Mouse (Mus musculus) adrenal gland, adult (tissue): ENCODE results near the gene Ubtd1.

Experiments
- DNase-seq, 2 experiments: peaks; one replicate each; pipeline ENCODE4 v3.0.0; 2022 to 2023; ENCODE audit warnings: low spot score in 1 of 2; ENCODE audit not compliant: inconsistent age in 2 of 2

The Ubtd1 gene

DNA sequence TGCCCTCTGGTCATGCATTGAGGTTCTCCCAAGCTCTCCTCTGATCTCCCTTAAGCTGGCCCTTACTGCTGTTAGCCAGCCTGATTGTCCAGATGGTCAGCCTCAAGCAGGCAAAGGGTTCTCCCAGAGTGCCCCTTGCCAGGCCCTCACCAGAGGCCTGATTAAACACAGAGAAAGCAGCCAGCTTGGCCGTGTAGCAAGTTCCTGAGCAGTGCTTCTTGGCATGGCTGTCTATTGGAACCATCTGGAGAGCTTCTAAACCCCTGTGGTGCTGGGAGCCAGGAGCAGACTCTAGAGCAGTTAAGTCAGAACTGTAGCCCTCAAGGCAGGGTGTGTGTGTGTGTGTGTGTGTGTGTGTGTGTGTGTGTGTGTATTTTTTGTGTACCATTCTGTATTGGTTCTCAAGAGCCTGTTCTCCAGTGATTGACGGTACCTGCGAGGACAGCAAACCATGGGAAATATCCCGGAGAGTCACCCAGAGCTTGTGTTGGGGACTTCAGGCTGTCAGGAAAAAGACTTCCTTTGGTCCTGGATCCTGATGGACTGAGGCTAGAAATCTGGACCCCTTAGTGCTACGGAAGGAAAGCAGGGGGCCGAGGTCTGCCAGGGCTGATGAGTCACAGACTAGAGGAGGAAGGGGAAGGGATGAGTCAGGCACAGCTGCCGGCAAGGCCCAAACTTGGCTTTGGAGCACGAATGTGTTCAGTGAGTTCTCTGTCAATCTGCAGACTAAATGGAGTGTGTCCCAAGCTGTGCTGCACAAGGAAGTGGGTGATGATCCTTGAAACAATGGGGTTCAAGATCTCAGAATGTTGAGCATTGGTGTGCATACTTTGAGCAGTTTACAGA is 36.1 kb downstream of the Ubtd1 start:
- DNase-seq, result peak; percentile 87 to 92

DNA sequence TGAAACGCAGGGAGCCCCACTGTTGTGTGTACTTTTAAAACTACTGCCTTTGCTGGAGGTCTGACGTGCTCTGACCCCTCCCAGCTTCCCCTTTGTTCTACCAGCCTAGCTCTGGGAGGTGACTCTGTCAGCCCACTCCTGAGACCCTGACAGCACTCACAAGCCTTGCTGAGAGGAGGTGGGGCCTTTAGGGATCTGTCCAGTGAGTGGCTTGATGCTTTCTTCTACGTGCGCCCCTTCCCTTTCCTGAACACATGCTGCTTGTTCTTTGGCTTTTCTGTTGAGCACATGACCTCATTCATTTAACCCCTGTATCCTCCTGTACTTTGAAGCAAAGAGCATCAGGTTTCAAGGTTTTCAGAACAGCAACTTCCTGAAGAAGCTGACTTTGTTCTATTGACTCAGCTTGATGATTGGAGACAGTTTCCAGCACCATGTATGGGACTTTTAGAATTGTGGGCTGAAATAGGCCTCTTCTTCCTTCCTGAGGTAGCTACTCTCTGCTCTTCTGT is 37.5 kb downstream of the Ubtd1 start:
- peak in 1 of 2 experiments; percentile 31 for DNase-seq

DNA sequence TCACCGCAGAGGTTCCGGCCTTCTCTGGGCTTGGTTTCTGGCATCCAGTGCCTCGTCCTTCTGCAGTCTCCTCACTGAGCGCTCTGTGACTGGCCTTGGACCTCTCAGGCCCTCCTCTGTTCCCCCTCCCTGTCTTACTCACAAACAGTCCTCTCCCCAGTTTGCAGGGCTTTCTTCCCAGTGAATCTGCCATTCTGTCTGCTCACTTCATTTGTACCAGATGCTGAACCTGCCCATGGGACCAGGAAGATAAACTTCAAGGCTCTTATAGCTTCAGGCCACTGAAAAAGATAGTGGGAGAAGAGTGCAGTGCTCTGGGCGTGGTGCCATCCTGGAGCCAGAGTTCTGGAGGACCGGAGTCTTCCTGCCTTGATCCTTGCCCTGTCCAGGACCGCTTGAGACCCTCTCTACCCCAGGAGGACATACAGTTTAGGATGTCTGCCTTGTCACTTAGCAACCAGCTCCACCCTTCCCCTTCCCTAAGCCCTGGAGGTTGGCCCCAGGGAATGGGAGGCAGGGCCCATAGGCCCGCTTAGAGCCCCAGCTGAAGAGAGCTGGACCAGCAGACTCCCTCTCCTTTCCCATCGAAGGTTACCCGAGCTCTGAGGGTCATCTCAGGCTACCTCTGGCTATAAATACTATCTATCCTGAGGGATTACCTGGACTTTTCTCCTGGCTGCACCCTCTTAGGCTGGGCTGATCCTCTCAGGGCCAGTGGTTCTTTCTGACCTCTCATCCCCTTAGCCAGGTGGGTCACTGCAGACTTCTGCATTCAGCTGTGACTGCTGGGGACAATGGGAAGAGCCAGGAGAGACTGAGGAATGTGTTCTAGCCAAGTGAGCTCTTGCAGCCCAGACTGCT is 40.3 kb downstream of the Ubtd1 start:
- DNase-seq, result peak; percentile 78 to 87

DNA sequence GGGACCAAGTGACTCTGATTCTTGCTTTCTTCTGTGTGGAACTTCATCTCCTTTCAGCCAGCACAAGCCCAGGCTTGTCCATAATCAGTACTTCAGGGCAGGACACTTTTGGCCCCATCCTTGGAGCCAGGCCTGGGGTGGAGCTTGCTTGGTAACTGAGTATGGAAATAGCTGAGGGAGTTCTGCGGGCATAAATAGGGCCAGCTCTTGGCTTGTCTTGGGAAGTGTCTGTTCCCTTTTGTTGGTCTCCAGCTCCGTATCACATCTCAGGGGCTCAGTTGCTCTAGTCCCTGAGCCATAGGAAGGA is 40.9 kb downstream of the Ubtd1 start:
- DNase-seq, result peak in 1 of 2 experiments; percentile 51

DNA sequence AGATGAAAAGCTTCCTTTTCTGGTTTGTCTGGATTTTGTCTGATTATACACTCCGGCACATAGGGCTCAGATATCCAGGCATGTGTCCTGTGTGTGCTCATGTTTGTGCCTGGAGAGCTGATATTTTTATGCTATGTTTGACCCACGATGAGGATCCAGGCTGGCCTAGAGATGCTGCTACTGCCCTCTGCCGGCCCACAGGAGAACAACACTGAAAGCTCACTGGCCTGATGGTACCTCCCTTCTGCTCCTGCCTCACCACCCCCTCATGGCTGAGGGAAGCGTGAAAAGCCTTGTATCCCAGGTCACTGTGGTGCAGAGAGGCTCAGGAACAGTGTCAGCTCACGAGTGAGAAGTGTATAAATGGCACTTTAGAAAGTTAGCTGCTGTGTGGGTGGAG is 44.6 kb downstream of the Ubtd1 start:
- peak; percentile 84 to 94 for DNase-seq

DNA sequence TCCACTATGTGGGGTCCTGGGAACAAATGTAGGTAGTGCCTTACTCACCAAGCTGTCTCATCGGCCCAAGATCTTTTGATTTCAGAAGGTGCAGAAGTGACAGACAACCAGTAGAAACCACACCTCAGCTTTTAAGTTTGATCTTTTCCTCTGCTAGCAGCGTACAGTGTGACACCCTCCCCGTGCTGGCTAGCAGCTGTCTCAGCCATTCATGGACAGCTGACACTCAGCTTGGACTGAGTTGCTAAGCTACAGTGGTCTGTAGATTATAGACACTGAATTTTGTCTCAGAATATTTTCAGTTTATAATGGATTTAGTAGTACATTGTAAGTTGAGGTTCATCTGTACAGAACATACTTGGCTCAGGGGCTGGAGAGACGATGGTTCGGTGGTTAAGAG is 49.5 kb downstream of the Ubtd1 start:
- DNase-seq, result no peak

DNA sequence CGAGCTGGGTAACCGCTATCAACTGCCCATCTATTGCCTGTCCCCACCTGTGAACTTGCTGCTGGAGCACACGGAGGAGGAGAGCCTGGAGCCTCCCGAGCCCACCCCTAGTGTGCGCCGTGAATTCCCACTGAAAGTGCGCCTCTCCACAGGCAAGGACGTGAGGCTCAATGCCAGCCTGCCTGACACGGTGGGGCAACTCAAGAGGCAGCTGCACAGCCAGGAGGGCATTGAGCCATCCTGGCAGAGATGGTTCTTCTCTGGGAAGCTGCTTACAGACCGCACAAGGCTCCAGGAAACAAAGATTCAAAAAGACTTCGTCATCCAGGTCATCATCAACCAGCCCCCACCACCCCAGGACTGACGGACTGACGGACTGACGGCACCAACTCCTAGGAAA is 52.0 kb downstream of the Ubtd1 start:
- peak in 1 of 2 experiments; percentile 39 for DNase-seq

DNA sequence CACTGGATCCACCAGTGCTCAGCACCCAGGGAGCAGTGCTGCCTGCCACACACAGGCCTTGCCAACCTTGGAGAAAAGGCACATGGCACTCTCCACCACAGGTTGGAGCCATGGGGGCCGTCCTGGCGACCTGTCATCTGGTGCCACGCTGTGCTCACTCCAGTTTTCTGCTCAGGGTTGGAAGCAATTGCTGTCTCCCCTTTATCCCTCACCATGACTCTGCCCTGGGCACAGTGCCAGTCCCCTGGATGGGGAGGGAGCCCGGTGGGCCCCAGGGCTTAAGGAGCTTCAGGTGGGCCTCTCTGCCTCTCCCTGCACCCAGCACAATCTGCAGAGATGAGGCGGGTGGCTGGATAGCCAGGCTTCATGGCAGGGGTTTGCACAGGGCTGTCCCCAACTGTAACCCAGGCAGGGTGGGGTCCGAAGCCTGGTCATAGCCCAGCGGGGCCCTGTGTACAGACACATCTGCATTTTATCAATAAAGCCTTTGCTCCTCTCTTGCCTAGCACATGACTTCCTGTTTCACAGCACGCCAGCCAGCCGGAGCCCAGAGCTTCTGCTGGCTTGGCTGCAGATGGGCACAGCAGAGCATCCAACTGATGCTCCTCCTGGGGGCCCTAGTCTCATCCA is 52.7 kb downstream of the Ubtd1 start:
- peak; percentile 33 to 47 for DNase-seq

DNA sequence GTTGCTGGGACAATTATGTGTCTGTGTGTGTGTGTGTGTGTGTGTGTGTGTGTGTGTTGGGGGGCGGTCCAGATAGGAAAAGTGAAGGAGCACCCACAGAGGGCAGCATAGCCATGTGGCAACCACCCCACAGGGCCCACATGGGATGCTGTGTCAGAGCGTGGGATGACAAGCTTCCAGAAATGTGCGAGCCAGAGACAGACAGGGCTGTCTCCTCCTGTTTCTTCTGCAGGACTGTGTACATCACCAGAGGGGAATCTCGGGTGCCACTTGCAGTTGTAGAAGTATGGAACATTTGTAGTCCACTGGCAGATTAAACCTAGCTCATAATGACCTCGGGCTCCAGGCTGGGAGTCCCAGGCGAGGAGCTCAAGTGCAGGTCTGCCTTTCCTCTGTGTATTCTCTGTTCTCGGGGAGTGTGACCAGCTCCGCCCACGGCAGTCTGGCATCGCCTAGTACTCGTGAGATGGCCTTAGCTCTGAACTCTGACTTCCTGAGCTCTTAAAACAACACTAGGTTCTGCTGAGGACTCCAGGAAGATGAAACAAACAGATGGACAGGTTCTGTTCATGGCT is 53.4 kb downstream of the Ubtd1 start:
- no peak for DNase-seq

DNA sequence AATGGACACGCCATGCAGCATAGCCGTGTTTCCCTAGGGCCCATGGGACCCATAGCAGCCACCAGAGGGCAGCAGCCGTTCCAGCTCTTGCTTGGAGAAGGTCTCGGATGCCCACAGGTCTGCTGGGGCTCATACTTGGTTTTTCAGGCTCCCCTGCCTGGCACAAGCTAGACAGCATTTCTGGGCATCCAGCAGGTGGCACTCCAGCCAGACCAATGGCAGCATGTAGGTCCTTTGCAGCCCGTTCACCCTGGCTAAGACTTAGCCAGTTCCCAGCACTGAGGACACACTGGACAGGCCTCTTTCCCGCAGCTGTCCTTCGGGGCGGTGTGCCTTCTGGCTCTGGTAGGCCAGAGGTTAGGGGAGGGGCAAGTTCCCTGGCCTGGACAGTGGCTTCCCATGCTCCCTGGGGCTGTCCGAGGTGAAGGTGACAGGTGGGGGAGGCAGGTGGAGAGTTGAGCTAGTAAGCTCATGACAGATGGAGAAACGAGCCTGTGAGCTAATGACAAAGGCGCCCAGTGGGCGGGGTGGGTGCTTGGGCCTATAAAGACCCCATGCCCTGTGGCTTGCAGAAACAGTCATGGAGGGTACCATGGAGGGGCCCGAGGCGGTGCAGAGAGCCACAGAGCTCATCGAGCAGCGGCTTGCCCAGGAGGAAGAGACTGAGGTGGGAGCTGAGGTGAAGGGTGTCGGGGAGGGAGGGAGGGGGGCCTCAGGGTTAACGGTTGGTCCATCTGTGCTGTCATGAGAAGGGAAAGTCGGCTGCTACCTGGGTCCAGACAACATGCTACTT is 54.1 kb downstream of the Ubtd1 start, which contains the start of gene Ankrd2:
Ankrd2 (plus strand) TSS at position 545 of the 793 bp plus-strand sequence.
- peak; percentile 91 to 95 for DNase-seq

DNA sequence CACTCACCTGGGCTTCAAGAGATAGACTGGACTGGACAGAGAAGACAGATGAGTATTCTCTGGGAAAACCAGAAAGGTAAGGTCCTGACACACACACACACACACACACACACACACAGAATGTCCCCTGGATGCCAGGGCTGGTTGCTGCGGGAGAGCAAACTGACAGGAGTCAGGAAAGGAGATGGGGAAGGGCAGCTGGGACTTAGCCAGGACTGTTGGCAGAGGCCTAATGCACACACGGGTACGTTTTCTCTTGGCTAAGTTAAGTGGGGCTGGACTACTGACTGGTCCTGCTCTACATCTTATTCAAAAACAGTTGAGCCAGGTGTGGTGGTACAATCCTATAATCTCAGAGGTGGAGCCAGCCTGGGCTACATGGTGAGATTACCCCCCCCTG is 54.8 kb downstream of the Ubtd1 start:
- DNase-seq, result no peak

DNA sequence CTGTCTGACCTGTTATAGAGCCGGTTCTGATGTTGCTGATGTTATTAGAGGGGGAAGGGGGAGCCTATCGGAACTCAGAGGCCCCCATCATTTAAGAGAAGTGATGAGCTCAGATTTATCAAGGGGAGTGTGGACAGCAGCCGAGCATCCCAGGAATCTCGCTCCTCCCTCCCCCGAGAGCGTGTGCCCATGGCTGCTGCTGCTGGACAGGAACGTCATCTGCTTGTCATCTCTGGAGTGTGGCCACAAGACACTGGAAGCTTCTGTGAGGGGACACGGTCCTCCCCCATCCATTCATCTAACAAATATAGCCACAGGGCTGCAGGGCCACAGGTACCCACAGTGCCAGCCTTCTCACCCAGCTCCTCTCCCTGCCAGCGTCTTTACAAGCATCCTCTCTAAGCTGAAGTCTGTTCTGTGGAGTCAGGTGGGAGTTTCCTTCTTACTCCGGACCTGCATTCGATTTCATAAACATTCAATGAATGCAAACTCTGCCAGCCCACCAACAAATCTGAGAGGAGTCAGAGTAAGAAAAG is 55.7 kb downstream of the Ubtd1 start:
- no peak for DNase-seq

DNA sequence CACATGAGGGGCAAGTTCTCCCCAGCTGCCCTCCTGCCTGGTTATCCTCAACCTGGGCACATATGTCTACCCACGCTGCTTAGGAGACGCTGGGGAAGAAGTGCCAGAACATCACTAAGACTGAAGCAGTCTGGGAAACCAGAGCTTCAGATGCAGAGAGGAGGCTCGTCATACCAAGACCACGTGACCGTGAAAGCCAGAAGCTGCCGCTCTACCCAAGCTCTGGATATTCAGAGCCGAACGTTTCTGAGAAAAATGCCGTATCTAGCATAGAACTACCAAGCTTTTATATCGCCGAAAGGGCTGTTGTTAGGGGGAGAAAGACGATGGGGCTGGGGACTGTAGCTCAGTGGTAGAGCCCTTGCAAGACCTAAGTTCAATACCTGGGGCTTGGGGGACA is 56.7 kb downstream of the Ubtd1 start:
- DNase-seq, result no peak

DNA sequence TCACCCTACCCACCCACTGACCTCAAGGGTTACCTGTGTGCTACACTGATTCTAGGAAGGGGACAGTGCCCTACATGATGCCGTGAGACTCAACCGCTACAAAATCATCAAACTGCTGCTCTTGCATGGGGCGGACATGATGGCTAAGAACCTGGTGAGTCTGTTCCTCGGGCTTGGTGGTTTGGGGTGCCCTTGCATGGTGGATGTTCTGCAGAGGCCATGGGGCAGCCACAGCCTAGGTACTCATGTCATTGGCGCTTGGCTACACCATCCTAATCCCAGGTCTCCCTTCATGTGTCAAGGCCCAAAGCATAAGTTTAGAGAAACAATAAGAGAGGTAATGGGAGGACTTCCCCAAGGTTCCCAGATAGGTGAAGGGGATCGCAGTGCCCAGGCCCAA is 62.4 kb downstream of the Ubtd1 start:
- DNase-seq, result peak in 1 of 2 experiments; percentile 19

DNA sequence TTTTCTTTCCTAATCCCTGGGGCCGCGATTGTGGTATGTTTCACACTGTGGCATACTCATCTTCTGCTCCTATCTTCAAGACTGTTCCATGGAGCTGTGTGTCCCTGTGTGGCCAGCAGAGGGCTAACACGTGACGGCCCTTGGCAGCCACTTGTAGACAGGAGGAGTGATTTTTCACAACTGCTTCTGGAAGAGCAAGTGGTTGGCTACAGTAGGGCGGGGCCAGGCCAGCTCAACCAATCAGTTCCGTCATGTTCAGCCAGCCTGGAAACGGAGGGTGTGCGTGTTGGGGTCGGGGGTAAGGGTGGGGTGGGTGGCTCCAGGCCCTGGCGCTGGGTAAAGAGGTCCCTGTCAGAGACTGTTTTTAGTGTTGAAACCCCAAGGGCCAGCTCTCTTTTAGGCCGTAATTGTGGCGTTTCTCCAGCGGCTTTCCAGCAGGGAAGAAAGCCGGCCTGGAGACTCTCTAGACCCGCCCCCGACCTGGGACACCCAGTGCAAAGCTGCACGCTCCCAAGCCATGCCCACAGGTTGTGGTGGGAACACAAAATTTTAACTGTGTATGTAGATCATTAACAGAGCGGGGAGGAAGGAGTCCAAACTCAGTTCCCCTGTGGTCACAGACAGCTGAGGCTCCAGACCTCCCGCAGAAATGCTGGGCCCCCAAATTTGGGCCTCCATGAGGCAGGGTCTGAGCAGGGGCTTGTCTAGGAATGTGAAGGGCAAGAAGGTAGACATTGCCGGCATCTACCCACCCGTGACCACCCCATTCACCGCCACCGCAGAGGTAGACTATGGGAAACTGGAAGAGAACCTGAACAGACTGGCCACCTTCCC is 63.9 kb downstream of the Ubtd1 start, which contains the start of gene Hoga1:
Hoga1 (plus strand) TSS at position 342 of the 834 bp plus-strand sequence.
- DNase-seq, result peak; percentile 82 to 90

DNA sequence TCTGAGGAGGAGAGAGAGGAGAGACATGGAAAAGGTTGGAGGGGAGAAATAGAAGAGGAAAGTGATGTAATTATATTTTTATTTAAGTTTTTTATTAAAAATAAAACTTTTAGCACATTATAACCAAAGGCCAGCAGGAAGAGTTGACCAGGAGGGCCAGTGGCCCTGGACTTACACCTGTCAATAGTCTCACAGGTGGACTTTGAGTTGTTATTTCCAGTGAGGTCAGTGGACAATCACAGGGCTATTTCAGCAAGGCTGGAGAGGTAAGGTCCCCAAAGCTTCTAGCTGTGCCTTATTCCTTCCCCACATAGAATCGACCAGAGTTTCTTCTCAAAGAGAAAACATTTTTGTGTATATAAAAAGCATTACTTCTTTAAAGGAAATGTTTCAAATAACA is 68.7 kb downstream of the Ubtd1 start:
- no peak for DNase-seq

DNA sequence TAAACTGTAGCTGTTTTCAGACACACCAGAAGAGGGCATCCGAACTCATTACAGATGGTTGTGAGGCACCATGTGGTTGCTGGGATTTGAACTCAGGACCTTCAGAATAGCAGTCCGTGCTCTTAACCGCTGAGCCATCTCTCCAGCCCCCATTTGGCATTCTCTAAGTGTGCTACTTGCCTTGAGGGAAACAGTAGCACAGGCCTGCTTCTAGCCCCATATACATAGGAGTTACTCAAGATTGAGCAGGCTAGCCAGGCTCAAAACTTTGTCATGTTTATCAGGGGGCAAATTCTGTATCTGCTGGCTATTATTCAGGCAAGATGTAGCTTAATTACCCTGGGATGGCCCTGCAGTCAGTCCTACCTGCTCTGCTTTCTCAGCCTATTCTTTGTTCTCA is 69.8 kb downstream of the Ubtd1 start:
- DNase-seq, result no peak

DNA sequence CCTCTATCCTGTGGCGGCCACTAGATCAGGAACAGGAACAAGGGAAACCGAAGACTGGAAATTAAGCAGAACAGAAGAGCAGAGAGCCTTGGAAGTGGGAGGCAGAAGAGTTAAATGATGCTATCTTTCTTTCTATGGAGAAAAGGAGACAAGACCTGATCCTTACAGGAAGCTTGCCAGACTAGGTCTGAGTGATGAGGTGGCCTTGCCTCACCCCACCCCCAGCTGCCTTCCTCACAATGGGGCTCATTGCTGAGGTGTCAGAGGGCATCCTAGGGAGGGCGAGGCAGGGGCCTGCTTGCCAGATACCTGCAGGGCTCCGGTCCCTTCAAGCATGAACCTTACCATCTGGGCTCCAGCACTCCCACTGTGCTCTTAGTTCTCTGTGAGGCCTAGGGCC is 70.4 kb downstream of the Ubtd1 start, which contains the start of gene 4933411K16Rik:
4933411K16Rik (plus strand) TSS at position 301 of the 400 bp plus-strand sequence.
- no peak for DNase-seq

DNA sequence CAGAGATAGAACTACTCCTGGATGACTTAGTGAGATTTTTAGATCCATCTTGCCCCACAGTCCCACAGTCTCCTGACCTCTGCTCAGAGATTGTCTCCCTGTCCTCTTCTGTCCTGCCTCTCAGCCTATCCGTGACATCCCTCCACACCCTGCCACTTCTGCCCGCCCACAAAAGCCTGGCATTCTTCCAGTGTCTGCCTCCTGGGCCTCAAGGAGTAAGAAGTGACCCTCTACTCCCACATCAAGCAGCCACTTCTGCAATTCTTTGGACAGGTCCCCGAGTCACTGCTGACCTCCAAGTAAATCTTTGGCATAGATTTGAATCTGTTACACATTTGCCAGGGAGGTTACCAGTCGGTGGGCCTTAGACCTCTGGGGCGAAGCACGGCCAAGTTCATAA is 72.7 kb downstream of the Ubtd1 start:
- DNase-seq, result peak in 1 of 2 experiments; percentile 25
